Mouse (Mus musculus): ENCODE results near the gene Ddi1. TPM values are rescaled to one million over a fixed set of nuclear protein-coding genes. Genes with fewer than 3 reads are reported as not detected.
"Not testable (repeated sequence)": the region's sequence is repeated elsewhere in the genome, so short reads cannot be mapped to it uniquely, and the experiment has no call there.

The Ddi1 gene
- polyA plus RNA-seq, 1 experiment from 2014 or later = 0.06 TPM

- no peaks in the 10 kb centered on the region for H3K27me3 ChIP-seq
- ATAC-seq (ENCODE audit: low FRiP score, low read depth) = no peak
- H3K27ac ChIP-seq = no peak overlapping the region
- H3K9me3 ChIP-seq = no peaks in the 10 kb centered on the region
- H3K36me3 ChIP-seq = no peaks in the 10 kb centered on the region
- H3K4me3 ChIP-seq = no peak overlapping the region
- H3K4me2 ChIP-seq (replicated peaks) = no peak overlapping the region
- H3K9ac ChIP-seq = no peak overlapping the region
- H3K4me1 ChIP-seq = no peaks in the 10 kb centered on the region
- 50% methylated on average over 1 of the region's 1 CpGs for WGBS
Observed at GRCm38 (mm10) chr9:6250320-6250719, 19.3 kb downstream of the Ddi1 start.

DNA sequence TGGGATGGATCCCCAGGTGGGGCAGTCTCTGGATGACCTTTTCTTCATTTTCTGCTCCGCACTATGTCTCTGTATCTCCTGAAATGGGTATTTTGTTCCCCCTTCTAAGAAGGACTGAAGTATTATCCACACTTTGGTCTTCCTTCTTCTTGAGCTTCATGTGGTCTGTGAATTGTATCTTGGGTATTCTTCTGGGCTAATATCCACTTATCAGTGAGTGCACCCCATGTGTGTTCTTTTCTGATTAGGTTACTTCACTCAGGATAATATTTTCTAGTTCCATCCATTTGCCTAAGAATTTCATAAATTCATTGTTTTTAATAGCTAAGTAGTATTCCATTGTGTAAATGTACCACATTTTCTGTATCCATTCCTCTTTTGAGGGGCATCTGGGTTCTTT is 33.7 kb downstream of the Ddi1 start:
- H3K27me3 ChIP-seq; H3K9ac ChIP-seq; H3K9me3 ChIP-seq; ATAC-seq (ENCODE audit: low FRiP score, low read depth); H3K36me3 ChIP-seq; H3K4me3 ChIP-seq; H3K4me2 ChIP-seq (replicated peaks); H3K4me1 ChIP-seq; H3K27ac ChIP-seq: not testable (repeated sequence)
- WGBS = 92% methylated on average over 1 of the region's 1 CpGs

DNA sequence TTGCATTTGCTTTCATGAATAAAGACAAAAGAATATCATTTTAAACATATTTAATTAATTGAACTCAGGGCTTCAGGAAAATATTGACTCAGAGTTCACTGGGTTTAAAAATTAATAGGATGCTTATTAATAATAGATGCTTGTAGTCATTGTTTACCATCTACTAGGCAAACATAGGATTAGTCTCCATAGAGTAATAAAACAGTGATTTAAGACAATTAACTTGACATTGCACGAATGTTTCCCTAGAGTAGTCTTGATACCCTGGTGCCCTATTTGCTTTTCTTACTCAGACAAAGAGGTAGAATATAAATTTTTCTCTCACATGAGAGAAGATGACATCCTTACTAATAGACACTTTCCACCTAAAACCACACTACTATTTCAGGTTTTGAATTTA is 52.1 kb downstream of the Ddi1 start:
- H3K4me1 ChIP-seq = no peaks in the 10 kb centered on the region
- no peak overlapping the region for H3K27ac ChIP-seq
- WGBS = 59% methylated on average over 1 of the region's 1 CpGs
- no peak overlapping the region for H3K4me3 ChIP-seq
- ATAC-seq (ENCODE audit: low FRiP score, low read depth) = no peak
- H3K4me2 ChIP-seq (replicated peaks) = no peak overlapping the region
- no peaks in the 10 kb centered on the region for H3K27me3 ChIP-seq
- H3K9me3 ChIP-seq = no peaks in the 10 kb centered on the region
- H3K9ac ChIP-seq = no peak overlapping the region
- no peaks in the 10 kb centered on the region for H3K36me3 ChIP-seq

DNA sequence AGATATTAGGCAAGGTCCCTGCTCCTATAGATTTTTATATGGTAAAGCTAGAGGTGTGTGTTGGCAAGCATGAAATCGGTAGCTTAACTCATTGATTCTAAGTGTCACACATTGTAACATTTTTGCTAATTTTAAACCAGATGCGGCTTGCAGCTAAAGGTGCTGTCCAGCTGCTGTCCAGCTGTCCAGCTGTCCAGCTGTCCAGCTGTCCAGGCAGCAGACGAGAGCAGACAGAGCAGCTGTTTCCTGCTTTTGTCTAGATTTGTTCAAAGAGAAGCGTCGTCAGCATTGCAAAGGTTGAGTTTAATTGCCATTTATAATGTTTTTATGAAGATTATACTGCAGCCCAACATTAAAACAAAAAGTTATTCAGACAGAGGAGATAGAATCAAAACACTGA is 56.8 kb downstream of the Ddi1 start:
- Histone ChIP-seq H3K27ac (no peak overlapping the region), H3K36me3 (no peaks in the 10 kb centered on the region), H3K4me1 (no peaks in the 10 kb centered on the region), H3K9me3 (no peaks in the 10 kb centered on the region), H3K27me3 (no peaks in the 10 kb centered on the region), H3K4me3 (no peak overlapping the region), H3K9ac (no peak overlapping the region), H3K4me2 (replicated peaks) (no peak overlapping the region)
- no peak for ATAC-seq (ENCODE audit: low FRiP score, low read depth)
- 53% methylated on average over 5 of the region's 5 CpGs for WGBS

Other genes starting within 250 kb of the Ddi1 start
- 10.1 and 11.0 TPM in 2 replicates for gene Pdgfd, start 101.3 kb downstream of the Ddi1 start, polyA plus RNA-seq (2015; fragmentation: Nextera tagmentation; extraction: Ambion mirVana)

Measured in limb, embryonic 13.5 days (tissue).